Mouse (Mus musculus) olfactory bulb, adult 2 months (tissue): ENCODE measurements around the gene Bves.

Source experiments
- CTCF ChIP-seq: fragments of 200-500 bp; IDR thresholded peaks from 2 replicates; pipeline ENCODE4 v1.5.1; 2012; ENCODE audit warnings: low read depth, mild to moderate bottlenecking, low read length, moderate library complexity; ENCODE audit not compliant: insufficient read depth
- POLR2A ChIP-seq: fragments of 200-500 bp; IDR thresholded peaks from 2 replicates; pipeline ENCODE4 v1.6.1; 2012; ENCODE audit warnings: mild to moderate bottlenecking, low read depth, low read length, moderate library complexity; ENCODE audit not compliant: insufficient read depth

DNA sequence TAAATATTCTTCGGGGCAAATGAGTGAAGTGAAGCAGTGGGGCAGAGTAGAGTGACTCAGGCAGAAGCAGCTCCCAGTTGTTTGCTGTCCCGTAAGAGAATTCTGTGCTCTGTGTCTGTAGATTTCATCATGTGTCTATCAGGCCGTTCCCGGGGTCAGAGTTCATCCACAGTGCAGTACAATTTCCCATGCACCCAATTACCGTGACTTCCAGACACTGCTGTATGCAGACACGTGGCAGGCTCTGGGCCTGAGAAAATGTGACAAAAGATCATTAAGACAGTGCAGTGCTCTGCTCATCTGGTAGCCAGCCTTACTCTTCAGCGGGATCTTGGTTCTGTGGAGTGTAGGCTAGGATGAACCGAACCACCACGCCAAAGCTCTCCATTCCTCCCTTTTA lies 9.6 kb downstream of the Bves start:
- TF ChIP-seq POLR2A (no peak), CTCF (no peak)
